Mouse (Mus musculus) skeletal muscle tissue, adult 2 months (tissue): ENCODE results near the gene Huwe1.

Source experiments
- DNase-seq: peaks from one replicate; pipeline ENCODE4 v3.0.0-alpha.2; 2012; ENCODE audit warnings: low read depth, low spot score

Gene Huwe1

DNA sequence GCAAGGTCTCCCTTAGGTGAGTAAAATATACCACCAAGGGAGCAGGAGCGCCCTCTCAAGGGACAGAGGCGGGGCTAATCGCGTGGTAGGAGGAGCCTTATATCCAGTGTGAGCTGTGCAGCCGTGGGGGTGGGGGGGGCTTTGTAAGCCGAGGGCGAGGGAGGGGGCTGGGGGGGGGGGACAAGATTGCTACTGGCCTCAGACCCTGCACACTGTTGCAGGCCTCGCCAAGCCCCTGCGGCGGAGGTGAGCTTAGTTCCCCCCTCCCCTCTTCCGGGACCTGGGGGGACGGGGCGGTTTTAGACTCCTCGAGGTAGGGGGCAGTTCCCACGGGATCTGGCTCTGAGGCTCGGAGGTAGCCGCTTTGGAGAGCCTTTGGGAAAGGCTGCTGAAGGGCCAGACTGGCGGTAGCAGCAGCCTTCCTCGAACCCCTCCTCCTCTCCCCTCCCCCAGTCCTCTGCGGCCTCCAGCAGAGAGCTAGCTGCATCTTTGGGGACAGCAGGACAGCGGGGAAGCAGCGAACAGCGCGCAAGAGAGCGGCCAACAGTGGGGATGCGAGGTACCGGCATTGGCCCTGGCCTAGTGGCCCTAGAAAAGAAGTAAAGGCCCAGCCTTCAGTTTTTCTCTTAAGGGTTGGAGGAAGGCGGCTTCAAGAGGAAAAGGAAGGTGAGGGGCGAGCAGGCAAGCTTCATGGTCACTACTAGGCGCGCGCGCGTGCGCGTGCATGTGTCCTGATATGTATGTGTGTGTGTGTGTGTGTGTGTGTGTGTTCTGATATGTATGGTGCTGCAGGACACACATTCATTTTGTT lies at the start of gene Huwe1:
Huwe1 (plus strand) TSS at position 107 of the 811 bp plus-strand sequence.
- peak; percentile 44 for DNase-seq

DNA sequence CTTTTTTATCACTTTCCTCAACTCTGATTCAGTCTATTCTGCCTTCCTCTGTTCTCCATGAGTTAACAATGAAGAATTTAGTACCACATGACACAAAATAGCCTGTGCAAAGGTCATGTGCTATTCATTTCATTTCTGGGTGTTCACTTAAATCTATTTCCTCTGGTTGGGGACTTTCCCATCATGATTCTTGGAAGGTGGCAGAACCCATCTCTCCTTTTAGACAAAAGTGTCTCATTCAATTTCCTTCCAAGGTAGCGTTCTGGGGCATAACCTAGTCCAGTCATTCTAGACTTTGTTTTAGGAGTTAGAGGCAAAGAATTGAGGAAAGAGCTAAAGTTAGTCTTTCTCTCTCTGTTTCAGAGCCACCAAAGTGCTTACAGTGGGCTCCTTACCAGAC lies 20.3 kb upstream of the Huwe1 start:
- DNase-seq, result no peak

DNA sequence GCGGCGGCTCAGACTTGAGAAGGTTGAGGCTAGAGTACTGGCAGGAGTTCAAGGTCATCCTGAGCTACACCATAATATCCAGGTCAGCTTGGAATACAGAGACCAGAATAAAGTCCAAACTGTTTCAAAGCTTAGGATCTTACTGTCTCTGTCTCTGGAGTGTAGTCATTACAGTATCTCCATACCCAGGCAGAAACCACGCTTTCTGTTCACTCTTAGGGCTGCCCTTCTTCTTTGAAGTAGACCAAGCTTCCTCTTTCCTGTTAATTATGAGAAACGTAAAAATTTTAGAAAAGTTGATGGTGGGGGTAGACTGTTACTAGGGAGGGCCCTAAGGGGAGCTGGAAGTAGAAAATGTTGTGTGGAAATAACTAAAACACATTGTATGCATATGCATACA lies 17.7 kb upstream of the Huwe1 start:
- no peak for DNase-seq

DNA sequence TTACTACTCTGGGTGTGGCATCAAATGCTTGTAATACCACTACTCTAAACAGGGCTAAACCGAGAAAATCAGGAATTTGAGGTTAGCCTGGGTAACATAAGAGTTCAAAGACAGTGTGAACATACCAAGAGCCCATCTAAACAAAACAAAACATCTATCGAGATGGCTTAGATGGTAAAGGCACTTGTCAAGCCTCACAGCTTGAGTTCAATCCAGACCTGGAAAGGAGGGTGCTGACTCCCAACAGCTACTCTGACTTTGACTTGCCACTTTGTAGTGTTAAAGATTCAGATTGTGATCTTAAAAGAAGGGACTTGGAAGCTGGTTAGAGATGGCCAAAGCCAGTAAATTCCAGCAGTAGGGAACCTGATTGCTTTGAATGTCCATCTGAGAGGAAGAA lies 7.8 kb upstream of the Huwe1 start:
- DNase-seq, result no peak

DNA sequence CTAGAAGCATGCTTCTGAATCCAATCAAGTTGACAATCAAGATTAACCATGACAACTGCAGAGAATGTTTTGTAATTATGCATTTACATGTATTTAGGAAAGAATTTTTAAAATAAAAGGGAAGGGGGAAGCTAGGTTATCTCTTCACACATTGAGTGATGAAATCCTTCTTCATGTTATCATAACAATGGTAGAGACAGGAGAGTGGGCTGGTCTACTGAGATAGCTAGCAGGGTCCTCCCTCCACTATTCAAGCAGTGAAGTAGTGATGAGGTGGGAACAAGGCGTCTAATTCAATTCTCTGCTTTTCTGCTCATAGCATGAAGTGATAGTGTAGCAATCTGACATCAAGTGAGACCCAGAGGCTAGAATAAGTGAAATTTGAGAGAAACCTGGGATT lies 2.6 kb upstream of the Huwe1 start:
- DNase-seq, result no peak

DNA sequence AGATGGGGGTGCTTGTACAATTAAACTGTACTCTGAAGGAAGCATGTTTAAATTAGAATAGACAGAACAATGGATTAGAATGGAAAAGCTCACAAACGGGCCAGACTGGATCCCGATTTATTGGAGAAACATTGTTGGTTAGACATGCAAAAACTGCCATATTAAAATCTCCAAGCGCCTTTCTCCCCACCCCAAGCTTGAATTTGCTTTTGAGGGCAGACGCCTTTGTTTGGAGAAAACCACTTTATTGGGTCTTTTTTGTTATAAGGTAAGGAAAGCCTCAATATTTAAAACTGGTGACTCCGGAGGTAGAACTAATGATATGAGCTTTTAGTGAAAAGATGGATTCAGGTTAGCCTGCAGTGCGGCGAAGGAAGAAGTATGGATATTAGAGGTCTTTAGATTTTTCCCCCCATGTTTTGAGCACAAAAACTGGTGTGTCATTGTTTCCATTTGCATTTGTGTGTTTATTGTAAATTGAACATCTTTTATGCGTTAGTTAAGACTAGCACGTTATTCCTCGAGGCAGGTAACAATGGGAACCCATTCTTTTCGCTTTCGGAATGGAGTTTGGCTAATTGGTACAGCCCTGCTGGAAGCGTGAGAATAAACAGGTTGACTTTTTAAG lies 1.8 kb downstream of the Huwe1 start:
- no peak for DNase-seq

DNA sequence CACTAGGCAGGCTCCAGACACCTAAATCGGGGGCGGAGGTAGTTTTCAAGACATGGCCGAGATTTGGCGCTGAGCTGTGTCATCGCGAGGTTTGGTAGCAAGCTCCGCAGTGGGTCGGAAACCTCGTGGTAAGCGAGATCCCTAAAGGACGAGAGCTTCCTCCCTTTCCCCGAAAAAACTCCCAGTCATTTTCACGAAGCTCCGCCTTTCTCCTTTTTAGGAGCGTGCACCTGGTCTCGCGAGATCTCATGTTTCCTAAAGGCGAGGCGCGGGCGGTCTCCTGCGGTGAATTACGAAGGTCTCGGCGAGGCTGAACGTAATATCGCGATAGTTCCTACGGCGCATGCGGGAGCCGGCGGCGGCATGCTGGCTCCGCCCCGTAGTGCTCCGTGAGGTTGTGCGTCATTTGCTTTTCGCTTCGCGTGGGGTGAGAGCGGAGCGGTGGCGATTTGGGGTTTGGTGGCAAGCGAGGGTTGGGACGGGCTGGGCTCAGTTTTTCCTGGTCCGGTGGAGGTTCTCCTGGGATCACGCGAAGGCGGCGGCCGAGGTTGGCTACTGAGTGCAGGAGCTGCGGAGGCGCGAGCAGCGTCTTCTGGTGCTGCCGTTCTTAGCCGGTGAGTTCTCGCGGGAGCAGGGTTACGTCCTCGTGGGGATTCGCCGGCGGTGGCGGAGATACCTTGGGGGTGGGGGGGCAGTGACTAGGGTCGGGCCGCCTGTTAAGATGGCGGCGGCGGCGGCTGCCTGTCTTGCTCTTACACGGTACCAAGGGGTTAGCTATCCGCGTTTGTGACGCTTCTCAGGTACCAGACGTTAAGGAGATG lies 2.6 kb downstream of the Huwe1 start:
- DNase-seq, result peak; percentile 99

DNA sequence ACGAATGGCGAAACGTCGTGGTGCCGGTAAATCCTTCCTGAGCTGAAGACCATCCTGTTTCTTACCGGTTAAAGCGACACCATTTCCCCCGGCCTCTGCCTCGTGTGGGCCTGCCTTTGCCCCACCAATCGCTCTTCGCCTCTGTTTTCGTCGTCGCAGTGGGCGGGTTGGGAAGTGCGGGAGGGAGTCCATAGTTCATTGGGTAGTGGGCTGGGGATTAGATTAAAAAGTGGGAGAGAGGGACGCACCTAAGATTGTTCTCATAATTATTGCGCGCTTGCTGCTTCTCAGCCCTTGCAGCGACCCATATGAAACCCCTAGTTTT lies 3.1 kb downstream of the Huwe1 start:
- no peak for DNase-seq

DNA sequence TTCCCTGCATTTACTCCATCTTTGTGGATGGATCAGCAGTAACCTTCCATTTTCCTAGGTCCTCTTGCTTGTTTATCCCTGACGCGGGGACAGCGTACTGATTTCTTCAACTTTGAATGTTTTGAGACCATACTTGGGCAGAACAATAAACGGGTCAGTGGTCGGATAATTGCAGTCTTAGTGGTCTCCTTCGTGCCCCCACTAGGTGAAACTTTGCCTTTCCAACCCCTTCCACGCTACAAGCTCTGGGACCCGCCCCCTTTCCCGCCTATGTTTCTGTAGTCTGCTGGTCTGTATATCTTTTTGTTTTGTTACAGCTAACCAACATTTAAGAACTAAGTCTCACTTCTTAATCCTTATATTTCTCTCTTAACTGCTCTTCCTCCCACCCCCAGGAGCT lies 3.8 kb downstream of the Huwe1 start:
- DNase-seq, result no peak

DNA sequence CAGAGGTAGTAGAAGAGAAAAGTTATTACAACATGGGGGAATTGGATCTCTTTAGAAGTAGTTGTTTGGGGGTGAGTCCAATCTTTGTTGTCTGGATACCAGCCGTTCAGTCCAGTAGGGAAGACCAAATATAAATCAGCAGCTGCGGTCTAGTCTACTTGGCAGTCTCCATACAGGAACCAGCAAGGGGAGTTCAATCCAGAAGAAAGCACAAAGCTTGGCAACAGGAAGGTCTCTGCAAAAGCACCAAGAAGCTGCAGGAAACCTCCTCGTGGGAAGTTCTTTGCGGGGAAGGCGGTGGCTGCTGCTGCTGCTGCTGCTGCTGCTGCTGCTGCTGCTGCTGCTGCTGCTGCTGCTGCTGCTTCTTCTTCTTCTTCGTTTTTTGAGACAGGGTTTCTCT lies 10.9 kb downstream of the Huwe1 start:
- no peak for DNase-seq

DNA sequence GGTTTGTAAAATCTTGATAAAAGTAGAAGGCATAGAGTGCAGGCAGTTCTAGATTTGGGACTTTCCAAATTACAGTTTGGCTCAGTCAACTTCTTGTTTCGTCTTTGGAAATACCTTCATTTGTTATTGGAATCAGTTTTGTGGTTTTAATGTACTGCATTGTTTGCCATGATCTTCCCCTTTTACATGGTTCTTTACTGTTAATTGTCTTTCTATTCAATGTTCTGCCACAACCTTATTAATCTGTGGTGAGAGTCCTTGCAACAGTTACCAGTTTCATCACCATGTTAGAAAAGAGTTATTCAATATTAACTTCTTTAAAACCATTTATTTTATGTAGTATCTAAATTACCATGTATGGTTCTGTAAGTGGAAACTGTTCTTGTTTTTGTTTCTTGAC lies 13.0 kb downstream of the Huwe1 start:
- DNase-seq, result no peak

DNA sequence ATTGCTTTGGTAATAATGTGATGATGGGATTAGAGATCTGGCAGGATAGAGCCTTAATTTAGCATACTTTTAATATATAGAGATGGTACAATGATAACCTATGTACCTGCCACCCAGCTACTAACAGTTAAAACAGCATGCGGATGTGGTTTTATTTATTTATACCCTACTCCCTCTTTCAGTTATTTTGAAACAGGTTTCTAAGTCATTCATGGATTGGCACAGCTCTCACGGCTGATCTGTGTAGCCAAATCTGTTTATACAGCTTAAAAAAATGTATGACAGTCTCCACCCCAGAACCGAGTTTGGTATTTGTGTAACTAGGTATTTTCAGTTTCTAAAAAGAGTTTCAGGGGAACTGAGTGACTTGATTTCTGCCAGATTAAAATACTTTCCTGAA lies 17.1 kb downstream of the Huwe1 start:
- no peak for DNase-seq

DNA sequence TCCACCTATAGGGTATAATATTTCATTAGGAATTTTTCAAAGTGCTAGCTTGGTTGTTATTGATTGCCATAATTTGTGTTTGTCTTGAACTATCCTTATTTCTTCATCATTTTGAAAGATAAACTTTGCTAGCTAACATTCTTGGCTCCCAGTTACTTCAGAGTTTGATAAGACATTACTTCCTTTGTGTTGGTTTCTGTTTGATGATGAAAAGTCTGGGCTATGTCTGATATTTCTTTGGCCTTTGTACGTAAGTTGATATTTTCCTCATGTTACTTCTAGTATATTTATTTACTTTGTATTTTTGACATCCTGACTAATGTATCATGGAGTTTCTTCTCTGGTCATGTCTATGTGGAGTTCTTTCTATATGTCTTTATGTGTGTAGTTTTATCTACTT lies 28.4 kb downstream of the Huwe1 start:
- no peak for DNase-seq

DNA sequence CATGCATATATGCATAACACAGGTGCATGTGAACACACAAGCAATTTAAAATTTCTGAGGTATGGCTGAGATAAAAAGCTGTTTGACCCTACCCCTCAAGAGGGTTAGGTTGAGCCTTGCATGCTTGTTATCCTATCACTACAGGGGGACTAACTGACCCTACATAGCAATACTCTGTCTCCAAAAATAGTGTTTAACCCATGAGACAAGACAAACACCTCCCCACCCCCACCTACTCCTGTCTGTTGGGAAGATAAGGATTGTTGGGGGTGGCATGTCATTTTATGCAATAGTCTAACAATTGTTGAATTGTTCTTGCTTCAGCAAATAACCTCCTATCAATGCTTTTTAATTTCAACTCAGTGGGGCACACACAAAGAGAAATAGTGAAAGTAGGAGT lies 30.7 kb downstream of the Huwe1 start:
- no peak for DNase-seq

DNA sequence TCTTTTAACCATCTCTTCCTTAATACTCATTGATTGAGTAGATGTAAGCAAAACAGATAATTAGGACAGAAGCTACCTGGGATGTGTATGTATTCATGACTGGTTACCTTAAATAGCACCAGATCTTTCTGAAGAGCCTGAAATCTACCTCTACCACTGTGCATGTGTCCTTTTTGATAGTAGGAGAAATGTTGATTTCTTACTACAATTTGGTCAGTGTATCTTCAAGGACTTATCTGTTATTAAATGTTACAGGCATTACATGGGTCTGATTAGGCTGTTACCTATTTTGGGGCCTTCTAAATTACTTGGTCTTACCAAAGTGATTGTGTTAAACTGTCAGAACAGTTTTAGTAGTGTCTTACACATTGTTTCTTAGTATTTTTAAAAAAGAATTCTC lies 32.4 kb downstream of the Huwe1 start:
- no peak for DNase-seq

DNA sequence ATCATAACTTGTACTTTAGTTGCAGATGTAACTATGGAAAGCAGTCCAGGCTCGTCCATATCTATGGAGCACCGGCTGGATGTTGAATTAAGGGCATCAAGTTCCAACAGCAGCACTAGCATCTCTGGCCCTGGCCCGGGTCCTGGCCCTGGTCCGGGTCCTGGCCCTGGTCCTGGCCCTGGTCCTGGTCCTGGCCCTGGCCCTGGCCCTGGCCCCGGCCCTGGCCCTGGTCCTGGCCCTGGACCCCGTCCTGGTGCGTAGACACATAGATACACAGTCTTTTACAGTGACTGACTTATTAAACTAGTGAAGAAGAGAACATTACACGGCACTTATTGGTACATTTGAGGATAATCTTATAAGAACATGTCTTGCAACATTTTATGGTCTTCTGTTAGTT lies 58.8 kb downstream of the Huwe1 start:
- DNase-seq, result peak; percentile 0

DNA sequence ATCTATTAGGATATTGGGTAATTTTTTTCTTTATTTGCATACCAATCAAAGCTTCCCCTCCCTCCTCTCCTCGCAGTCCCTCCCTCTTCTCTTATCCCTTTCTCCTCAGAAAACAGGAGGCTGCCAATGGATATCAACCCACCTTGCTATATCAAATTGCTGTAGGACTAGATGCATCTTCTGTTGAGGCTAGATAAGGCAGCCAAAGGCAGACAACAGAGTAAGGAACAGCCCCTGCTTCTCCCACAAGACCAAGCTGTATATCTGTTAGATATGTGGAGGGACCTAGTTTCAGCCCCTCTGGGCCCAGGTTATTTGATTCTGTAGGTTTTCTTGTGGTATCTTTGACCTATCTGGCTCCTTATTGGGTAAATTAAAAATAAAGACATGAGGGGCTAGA lies 110.1 kb downstream of the Huwe1 start:
- no peak for DNase-seq

DNA sequence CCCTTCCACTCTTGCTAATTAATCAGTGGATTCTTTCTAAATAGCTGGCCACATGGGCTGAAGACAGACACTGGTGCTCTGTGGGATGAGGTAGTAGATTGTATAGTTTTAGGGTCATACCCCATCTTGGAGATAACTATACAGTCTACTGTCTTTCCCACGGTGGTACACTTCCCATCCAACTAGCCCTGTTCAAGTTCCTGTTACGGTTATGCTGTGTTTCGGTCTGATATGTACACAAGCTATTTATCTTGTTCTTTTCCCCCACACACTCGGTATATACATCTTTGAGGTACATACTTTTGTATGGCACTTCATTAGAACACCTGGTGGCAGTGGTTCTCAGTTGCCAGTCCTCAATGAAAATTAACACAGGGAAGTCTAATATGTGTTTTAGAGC lies 111.7 kb downstream of the Huwe1 start:
- DNase-seq, result no peak

DNA sequence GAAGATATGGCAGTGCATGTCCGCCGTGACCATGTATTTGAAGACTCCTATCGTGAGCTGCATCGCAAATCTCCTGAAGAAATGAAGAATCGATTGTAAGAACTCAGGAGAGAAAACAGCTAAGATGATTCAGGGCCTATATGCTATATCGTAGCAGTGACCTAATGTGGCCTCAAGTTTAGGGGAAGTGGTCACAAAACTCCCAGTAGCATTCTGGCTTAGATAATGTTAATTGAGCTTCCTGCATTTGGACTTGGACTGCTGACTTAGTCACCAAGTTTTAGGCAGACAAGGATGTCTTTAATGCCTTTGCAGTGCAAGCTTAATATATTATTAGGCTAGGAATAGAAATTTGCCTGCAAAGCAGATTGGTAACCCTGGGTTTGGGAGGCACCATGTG lies 128.8 kb downstream of the Huwe1 start:
- DNase-seq, result no peak

DNA sequence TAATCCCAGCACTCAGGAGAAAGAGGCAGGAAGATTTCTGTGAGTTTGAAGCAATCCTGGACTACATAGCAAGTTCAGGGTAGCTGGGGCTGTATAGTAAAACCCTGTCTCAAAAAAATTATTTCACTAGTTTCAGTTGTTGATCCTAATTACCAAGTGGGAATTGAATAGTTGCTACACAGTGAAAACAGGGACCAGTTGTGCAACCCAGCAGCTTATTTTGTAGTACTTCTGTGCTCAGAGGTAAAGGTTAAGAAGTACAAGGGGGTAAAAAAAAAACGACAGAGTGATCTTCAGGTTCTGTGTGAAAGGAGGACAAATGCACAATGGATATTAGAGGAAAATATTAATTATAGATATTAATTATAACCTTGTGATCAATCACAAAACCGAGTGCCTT lies 138.2 kb downstream of the Huwe1 start:
- no peak for DNase-seq

DNA sequence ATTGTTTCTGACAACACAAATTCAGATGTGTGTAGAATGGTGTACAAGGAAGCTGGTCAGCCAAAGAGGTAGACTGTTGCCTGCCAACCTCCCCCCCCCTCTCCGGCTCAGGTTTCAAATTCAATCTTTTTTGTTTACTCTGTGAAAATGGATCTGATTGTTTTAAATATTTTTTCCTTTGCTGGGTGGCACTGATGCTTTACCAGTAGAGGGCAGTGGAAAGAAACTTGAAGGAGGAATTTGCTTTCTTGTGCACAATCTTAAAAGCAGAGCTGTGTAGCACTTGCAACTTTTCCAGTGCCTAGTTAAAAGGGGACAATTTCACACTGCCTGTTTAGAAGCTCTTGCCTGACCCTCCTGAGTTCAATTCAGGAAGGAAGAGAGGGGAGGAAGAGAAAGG lies 146.4 kb downstream of the Huwe1 start:
- peak; percentile 1 for DNase-seq

DNA sequence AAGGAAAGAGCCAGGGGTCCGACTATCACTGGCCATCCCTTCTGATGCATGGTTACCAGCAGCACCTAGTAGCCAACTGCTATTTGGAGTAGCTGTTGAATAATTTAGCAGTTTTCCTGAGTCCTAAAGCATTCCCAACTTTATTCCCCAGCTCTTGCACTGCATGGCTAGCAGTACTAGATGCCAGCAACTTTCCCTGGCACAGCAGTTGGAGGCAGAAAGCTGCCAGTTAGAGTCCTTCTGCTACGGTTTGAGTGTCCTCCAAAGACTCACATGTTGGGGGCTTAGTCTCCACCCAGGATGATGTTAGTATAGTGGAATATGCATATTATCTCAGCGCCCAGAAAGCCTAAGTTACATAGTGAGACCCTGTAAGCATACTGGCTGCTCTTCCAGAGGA lies 147.2 kb downstream of the Huwe1 start:
- DNase-seq, result no peak

DNA sequence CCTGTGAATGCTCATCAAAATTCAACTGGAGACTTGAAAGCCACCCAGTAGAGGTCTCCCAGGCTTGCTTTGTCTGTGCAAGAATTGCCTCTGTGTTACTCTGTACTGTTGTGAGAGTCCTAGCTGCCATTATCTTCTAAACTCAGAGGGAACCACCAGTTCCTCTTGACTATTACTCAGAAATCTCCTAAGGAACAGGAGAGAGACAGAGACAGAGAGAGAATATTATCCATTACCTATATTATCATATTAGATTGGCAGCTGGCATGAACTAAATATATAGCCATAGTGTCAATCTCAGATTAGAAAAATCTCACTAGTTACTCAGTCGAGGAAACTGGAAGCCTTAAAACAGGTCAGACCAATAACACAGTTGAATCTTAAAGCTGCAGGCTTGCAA lies 149.6 kb downstream of the Huwe1 start:
- no peak for DNase-seq
